Mouse (Mus musculus) lung, adult 2 months (tissue): ENCODE results near the gene Chrna10. TPM values are rescaled to one million over a fixed set of nuclear protein-coding genes. Genes with fewer than 3 reads are reported as not detected.
A peak's percentile ranks its signal among the peaks of the same experiment; 100 is the strongest.

Source experiments
- DNase-seq: peaks from one replicate; pipeline ENCODE4 v3.0.0; 2022
- H3K4me1 ChIP-seq: fragments of 200-500 bp; 2 replicates; pipeline ENCODE4 v1.6.1; 2011; ENCODE audit warnings: low read length; ENCODE audit not compliant: control insufficient read depth, insufficient read depth
- H3K4me3 ChIP-seq: fragments of 200-500 bp; replicated peaks from 2 replicates; pipeline ENCODE3; 2011; ENCODE audit warnings: low read depth, mild to moderate bottlenecking, control low read depth, low read length; ENCODE audit errors: extremely low read depth
- CTCF ChIP-seq: fragments of 200-500 bp; IDR thresholded peaks from 2 replicates; pipeline ENCODE4 v1.5.1; 2011; ENCODE audit warnings: mild to moderate bottlenecking, low read length, control low read depth; ENCODE audit not compliant: insufficient read depth
- POLR2A ChIP-seq: fragments of 200-500 bp; IDR thresholded peaks from 2 replicates; pipeline ENCODE4 v1.6.1; 2011; ENCODE audit warnings: low read depth, mild to moderate bottlenecking, control low read depth, low read length, borderline replicate concordance; ENCODE audit errors: extremely low read depth
- WGBS: fragments of 180-500 bp; shearing (Covaris S2); methylation state at CpG from one replicate; pipeline ENCODE4 v1.1.7; 2018; 5-methylcytosine and 5-hydroxymethylcytosine counted together
- polyA plus RNA-seq: library from polyadenylated mRNA; depleted of rRNA; stranded (reverse); fragments of >200 nt; gene quantifications from 2 replicates; pipeline ENCODE4 v1.2.3, GENCODE M21; 2012

Gene Chrna10
- polyA plus RNA-seq, 1 experiment: 1.9 TPM

DNA sequence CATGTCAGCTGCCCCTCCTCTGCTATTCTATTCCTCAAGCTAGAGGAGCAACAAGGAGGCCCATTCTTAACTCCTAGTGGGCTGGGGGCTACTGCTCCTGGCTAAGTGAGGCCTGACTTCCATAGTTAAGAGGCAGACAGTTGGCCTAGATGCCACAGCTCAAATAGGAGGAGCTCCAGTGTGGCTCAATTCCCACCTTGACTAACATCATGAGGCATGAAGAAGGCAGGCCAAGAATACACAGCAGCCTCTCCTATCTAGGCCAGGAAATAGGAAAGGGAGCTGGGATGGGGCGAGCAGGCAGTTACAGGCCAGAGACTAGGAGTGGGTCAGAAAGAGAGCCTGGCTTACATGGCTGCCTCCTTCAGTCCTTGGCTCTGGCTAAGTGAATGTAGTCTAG is 8.4 kb downstream of the Chrna10 start:
- WGBS: 63% methylated on average over 1 of the region's 1 CpGs
- no peak overlapping the region for H3K4me3 ChIP-seq
- no peaks in the 10 kb centered on the region for H3K4me1 ChIP-seq
- DNase-seq: no peak
- no peak for TF ChIP-seq CTCF

DNA sequence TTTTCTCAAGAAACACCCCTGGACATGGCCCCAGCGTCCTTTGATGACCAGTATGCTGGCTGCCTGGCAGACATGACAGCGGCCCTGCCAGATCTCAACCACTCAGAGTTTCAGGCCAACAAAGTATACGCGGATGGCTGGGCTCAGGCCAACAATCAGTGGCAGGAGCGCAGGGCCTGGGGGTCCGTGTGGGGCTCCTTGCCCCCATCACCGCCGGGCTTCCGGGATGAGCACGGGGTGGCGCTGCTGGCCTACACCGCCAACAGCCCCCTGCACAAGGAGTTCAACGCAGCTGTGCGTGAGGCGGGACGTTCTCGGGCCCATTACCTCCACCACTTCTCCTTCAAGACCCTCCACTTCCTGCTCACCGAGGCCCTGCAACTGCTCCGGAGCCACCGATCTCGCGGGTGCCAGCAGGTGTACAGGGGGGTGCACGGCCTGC is 9.9 kb downstream of the Chrna10 start:
- WGBS: 35% methylated on average over 23 of the region's 23 CpGs
- TF ChIP-seq POLR2A: no peak
- TF ChIP-seq CTCF: no peak
- H3K4me1 ChIP-seq: no peaks in the 10 kb centered on the region
- no peak for DNase-seq
- H3K4me3 ChIP-seq: no peak overlapping the region

DNA sequence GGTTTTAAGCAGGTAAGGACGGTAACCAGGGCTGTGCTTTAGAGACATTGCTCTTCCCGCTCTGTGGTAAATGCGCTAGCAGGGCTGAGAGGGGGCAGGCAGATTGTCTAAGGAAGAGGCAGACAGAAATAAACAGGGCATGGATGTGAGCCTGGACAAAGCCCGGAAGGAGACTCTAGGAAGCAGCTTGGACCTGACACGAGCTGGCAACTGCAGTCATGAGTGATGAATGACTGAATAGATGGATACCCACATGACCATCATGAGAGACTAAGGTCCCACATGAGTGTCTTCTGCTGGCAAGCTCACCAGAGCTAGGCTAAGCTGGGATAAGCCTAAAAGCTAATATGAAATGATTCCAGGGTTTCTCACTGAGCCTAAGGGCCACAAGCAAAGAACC is 12.5 kb downstream of the Chrna10 start:
- Histone ChIP-seq H3K4me1 (peaks cover 2% of the 10 kb centered on the region; the same call in 1 of the 2 replicates), H3K4me3 (no peak overlapping the region)
- WGBS: 53% methylated on average over 5 of the region's 5 CpGs
- TF ChIP-seq CTCF (no peak), POLR2A (no peak)
- no peak for DNase-seq

DNA sequence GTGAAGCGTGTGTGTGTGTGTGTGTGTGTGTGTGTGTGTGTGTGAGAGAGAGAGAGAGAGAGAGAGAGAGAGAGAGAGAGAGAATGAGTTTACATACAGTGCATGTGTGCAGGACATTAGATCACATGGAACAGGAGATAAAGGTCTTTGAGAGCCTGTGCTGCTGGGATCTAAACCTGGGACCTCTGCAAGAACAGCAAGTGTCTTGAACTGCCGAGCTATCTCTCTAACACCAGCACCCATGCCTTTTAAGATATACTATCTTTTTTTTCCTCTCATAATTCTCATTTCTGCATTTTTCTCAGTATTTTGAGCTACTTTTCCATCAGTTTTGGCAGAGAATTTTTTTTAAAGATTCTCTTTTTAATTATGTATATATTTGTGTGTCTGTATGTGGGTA is 13.1 kb downstream of the Chrna10 start:
- TF ChIP-seq POLR2A (no peak), CTCF (no peak)
- no peak for DNase-seq
- WGBS: 73% methylated on average over 2 of the region's 2 CpGs
- H3K4me1 ChIP-seq: peaks cover 2% of the 10 kb centered on the region; the same call in 1 of the 2 replicates
- no peak overlapping the region for H3K4me3 ChIP-seq

DNA sequence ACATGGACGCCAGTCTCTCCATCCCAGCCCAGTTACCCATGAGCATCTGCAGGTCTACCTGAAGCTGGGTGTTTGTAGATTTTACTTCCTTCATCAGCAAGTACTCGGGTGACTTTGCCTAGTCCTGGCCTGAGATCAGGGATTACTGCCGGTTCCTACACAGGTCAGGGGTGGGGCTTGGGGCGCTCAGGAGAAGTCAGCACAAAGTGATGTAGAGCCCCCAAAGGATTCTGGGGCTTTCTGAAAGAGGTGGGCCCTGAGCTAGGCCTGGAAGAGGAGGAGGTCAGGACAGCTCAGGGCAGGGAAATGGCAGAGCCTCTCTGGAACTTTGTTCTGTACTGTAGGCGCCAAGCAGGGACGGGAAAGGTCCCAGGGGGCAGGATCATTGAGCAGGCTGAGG is 13.9 kb downstream of the Chrna10 start:
- WGBS: 60% methylated on average over 6 of the region's 6 CpGs
- H3K4me1 ChIP-seq: peaks cover 2% of the 10 kb centered on the region; the same call in 1 of the 2 replicates
- DNase-seq: no peak
- TF ChIP-seq CTCF: no peak
- TF ChIP-seq POLR2A: no peak
- no peak overlapping the region for H3K4me3 ChIP-seq

DNA sequence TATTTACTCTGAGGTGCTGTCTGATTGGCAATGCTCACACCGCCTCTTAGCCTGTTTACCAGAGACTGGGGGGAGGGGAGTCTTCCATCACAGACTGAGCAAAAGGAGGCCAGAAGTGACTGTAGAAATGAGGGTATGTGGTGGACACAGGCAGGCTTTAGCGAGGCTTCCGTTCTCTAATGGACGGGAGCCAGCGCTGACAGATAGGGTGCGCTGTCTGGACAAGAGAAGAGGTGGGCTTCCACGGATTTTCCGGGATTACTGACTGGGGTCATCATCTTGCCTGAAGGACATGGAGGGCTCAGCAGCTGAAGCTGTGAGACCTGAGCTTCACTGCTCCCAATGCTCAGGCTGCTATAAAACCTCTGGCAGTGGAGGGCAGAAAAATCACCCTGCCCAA is 14.4 kb downstream of the Chrna10 start:
- Histone ChIP-seq H3K4me3 (no peak overlapping the region), H3K4me1 (peaks cover 2% of the 10 kb centered on the region; the same call in 1 of the 2 replicates)
- TF ChIP-seq CTCF (no peak), POLR2A (no peak)
- no peak for DNase-seq
- WGBS: 58% methylated on average over 8 of the region's 8 CpGs

DNA sequence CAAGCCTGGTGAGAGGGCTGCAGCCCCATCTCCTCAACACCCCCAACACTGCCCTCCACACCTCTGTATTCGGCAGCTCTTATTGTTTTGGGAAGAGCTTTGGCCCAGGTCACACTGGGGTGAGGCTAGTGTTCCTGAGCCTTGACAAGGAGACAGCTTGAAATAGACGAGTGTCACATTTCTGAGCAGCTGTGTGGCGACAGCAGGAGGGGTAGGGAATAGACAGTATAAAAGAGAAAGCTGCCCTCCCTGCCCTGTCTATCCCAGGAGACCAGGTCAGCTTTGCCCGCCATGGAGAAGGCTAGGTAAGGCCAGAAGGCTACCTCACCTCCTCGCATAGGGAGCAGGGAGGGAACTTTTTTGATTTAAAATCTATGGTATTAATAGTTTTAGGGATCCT is 15.1 kb downstream of the Chrna10 start, which contains the start of gene Art1:
Gene Art1 (plus strand): TSS at position 257 of the 400 bp plus-strand sequence.
- DNase-seq: no peak
- 82% methylated on average over 5 of the region's 5 CpGs for WGBS
- peaks cover 2% of the 10 kb centered on the region; the same call in 1 of the 2 replicates for H3K4me1 ChIP-seq
- H3K4me3 ChIP-seq: no peak within 1 kb of the TSS
- TF ChIP-seq POLR2A (no peak), CTCF (no peak)

DNA sequence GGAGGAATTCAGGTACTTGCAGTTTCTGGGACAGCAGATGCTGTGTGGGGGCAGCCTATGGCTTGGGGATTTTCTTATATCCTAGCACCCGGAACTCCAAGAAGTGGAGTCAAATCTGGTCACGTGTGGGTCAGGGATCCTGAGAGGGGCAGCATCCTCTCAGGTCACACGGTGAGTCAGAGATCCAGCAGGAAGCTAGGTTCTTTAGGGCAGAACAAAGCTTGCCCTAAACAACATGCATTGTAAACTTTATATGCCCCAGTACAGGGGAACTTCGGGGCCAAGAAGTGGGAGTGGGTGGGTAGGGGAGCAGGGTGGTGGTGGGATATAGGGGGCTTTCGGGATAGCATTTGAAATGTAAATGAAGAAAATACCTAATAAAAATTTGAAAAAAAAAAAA is 15.8 kb downstream of the Chrna10 start:
- Histone ChIP-seq H3K4me3 (no peak overlapping the region), H3K4me1 (peaks cover 2% of the 10 kb centered on the region; the same call in 1 of the 2 replicates)
- TF ChIP-seq POLR2A (no peak), CTCF (no peak)
- DNase-seq: no peak
- 68% methylated on average over 5 of the region's 5 CpGs for WGBS

DNA sequence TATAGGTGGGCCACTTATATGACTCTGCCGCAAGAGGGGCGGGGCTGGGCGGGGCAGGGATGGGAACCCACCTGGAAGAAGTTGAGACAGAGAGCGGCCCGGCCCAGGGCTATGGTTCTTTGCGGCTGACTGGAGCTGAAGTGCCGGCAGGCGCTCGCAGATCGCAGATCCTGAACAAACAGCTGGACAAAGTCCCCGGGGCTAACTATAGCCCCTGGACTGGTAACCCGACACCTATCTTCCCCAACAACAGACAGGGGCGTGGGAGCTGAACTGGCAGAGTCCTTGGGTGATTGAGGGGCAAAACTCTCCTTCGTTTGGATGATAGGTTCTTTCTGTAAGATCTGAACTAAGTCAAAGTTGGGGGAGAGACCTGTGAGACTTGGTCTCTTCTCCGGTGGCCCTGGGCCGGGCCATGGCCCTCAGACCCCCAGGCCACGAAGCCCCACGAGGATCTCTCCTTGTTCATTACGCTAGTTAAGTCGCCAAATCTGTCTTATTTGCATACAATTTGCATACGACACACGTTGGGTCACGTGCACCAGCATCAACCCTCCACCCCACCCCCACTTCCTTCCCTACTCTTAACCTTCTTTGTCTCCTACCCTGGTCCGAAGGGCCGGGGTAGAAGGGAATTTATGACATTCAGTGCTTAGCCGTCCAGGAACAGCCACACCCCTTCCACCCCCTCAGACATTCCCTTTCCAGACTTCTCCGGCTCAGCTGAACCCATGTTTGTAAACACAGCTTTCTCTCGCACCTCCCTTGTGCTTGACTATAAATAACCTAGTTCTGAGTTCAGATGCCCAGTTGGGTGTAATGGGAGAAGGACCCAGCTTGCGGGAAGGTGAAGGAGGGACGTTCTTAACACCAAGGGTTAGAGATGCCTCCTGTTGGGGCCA is 16.6 kb downstream of the Chrna10 start:
- 9% methylated on average over 30 of the region's 30 CpGs for WGBS
- H3K4me1 ChIP-seq: peaks cover 2% of the 10 kb centered on the region; the same call in 1 of the 2 replicates
- no peak for TF ChIP-seq POLR2A
- no peak for TF ChIP-seq CTCF
- H3K4me3 ChIP-seq: peak overlapping the region; percentile 25
- no peak for DNase-seq

DNA sequence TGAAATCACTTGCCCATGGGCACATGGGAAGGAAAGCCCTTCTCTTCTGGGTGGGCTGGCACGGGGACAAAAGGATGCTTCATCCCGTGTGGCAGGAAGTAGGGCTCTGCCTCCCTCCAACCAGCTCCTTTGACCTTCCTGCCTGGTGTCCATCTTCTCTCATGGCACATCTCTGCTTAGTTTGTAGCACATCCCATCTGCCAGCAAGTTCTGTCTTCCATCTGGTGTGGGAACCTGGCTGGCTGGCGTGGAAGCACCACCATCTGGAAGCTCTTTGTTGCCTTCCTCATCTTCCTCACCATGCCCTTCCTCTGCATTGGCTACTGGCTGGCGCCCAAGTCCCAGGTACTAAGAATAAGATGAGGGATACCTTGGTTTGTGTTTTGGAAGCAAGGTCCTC is 29.3 kb downstream of the Chrna10 start:
- WGBS: 65% methylated on average over 4 of the region's 4 CpGs
- TF ChIP-seq POLR2A (no peak), CTCF (no peak)

More for the DNA sequence above, 29.3 kb downstream of the Chrna10 start:
- DNase-seq: no peak
- Histone ChIP-seq H3K4me3 (no peak overlapping the region), H3K4me1 (no peaks in the 10 kb centered on the region)
